Mouse (Mus musculus): ENCODE results near the gene Lepr. TPM values are rescaled to one million over a fixed set of nuclear protein-coding genes. Genes with fewer than 3 reads are reported as not detected.

Gene Lepr
- 1 to 10 TPM; 3.2 to 7.2 TPM for total RNA-seq (2023)

GRCm38 (mm10) chr4:101717367-101718121 is at the start of gene Lepr:
Gene Lepr, plus strand, starts transcription at chr4:101717404.

GRCm38 (mm10) chr4:101843923-101844322 is 126.7 kb downstream of the Lepr start, which contains the start of gene B020004J07Rik:
Gene B020004J07Rik, minus strand, starts transcription at chr4:101844023.

Other genes starting within 250 kb of the Lepr start
- under 1 TPM in 1 of 2 experiments, not detected in 1; 0.18 TPM for gene Dnajc6, start 220.8 kb upstream of the Lepr start, total RNA-seq (2023)
- gene Leprot, start 69.7 kb upstream of the Lepr start, total RNA-seq (2023): 100 to 1,000 TPM; 133 to 141 TPM
- gene B020004J07Rik, start 126.6 kb downstream of the Lepr start, total RNA-seq (2023): not detected
- not detected for gene C130073F10Rik, start 176.4 kb downstream of the Lepr start, total RNA-seq (2023)
- gene Gm12800, start 191.7 kb downstream of the Lepr start, total RNA-seq (2023): not detected
- gene Gm12794, start 223.0 kb downstream of the Lepr start, total RNA-seq (2023): not detected

All from monocyte, adult 59 days (primary cell).